Mouse (Mus musculus) liver, embryonic 18 days (tissue): Measurements from ENCODE around the gene Rps15a. TPM values are rescaled to one million over a fixed set of nuclear protein-coding genes. Genes with fewer than 3 reads are reported as not detected.

ENCODE experiments used
- polyA plus RNA-seq: library from polyadenylated mRNA; depleted of rRNA; stranded (reverse); fragments of >200 nt; gene quantifications from 2 replicates; pipeline ENCODE4 v1.2.3, GENCODE M21; 2012; rRNA removed

Rps15a gene
- 1,303 and 1,544 TPM in 2 replicates for polyA plus RNA-seq

GRCm38 (mm10) chr7:118115877-118116568 lies at the start of gene Rps15a:
Gene Rps15a, minus strand, starts transcription at chr7:118116188.

GRCm38 (mm10) chr7:118129430-118130041 lies 13.5 kb upstream of the Rps15a start, which contains the start of gene Arl6ip1:
Gene Arl6ip1, minus strand, starts transcription at chr7:118129662.

Other genes starting within 250 kb of the Rps15a start
- gene Arl6ip1, start 13.5 kb upstream of the Rps15a start, polyA plus RNA-seq: 97.1 and 102 TPM in 2 replicates
- 16.8 and 18.4 TPM in 2 replicates for gene Smg1, start 127.5 kb upstream of the Rps15a start, polyA plus RNA-seq